Mouse (Mus musculus): ENCODE measurements around the gene Coq5. TPM values are rescaled to one million over a fixed set of nuclear protein-coding genes. Genes with fewer than 3 reads are reported as not detected.

Coq5 gene
- total RNA-seq (2023; ENCODE audit: inconsistent age), result 25.4 to 32.1 TPM (median 28.4 TPM) in 4 replicates

GRCm38 (mm10) chr5:115279226-115280049, at the start of gene Coq5:
TSS of gene Coq5 (plus strand) at chr5:115279666.

DNA sequence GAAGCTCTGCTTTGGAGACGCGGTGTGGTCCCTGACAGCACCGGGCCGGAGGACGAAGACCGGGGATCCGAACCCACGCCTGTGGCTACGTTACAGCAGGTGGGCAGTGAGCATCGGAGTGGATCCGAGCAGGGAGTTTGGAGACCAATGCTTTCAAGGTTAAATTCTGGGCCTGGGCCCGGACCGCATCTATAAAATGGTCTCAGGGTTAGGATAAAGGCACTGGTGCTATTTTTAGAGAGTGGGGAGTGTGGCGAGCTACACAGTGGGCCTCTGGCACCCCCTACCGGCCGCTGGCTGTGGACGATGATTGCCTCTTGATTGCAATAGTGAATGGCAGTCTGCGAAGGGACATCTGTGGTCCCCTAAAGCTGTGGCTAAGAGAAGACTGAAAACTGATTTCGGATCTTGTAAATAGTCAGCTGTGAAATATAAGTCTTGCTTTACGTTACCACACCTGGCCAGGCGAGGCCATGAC, 43.6 kb upstream of the Coq5 start, which contains the start of gene Pop5:
TSS of gene Pop5 (plus strand) at position 51 of the 478 bp plus-strand sequence.

DNA sequence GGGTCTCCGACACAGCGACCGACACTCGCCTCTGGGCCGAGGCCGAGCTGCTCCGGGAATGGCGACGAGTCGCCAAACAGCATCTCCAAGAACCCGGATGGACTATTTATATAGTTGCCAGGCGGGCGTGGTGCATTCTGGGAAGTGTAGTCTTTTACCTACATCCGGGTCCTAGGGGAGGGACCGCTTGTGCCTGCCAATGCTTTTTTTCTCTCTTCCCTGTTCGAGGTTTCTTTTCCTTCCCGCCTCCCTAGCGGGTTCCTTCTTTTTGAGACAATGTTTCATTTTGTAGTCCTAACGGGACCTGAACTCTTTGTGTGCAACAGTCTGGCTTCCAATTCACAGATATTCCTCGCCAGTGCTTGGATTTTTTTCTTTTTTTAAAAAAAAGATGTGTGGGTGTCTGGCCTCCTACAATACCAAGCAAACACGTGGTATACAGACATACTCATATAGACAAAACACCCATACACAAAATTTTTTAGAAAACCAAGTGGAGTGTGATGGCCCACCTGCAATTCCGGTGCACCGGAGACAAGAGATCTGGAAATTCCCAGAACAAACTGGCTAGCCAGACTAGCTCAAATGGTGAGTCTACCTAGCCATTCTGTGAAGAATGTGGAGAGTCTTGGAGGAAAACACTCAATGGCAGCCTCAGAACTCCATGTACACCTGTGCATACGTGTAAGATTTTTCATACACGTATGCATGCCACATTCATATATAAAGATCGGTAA, 6.5 kb upstream of the Coq5 start, which contains the start of gene Rnf10:
TSS of gene Rnf10 (minus strand) at position 87 of the 737 bp plus-strand sequence.

GRCm38 (mm10) chr5:115300792-115301614, 21.5 kb downstream of the Coq5 start, which contains the start of gene Dynll1:
TSS of gene Dynll1 (minus strand) at chr5:115300999.

DNA sequence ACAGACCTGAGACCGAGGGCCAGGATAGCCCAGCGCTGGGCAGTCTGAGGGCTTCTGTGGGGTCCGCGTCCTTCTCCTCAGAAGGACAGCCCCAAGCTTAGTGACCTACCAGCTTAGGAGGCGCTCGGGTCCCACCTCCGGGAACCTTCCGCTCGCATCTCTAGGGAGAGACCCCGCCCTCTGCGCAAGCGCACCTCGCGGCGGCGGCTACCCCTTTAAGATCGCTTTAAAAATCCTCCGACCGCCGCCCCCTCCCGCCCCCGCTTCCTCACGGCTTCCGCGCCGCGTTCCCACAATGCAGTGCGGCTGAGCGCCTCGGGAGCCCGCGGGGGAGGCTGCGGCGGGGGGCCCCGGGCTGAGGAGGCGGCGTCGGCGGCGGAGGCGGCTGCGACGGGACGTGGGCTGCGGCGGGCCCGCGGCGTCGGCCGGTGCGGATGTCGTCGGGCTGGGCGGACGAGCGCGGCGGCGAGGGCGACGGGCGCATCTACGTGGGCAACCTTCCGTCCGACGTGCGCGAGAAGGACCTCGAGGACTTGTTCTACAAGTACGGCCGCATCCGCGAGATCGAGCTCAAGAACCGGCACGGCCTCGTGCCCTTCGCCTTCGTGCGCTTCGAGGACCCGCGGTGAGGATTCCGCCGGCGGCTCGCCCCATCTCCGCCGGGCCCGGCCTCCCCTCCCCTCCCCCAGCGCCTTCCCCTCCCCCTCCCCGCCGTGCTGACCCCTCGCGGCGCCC, 47.6 kb downstream of the Coq5 start, which contains the start of gene Srsf9:
TSS of gene Srsf9 (plus strand) at position 303 of the 735 bp plus-strand sequence.

GRCm38 (mm10) chr5:115340577-115341313, 61.3 kb downstream of the Coq5 start, which contains the start of the genes Gatc and Triap1:
TSS of gene Gatc (minus strand) at chr5:115341178.
TSS of gene Triap1 (plus strand) at chr5:115341225.

Other genes with a start within 250 kb of the Coq5 start
- 0.96 TPM in 1 of 4 replicates, not detected in the others for gene Gm10401, start 181.4 kb upstream of the Coq5 start, total RNA-seq (2023; ENCODE audit: inconsistent age)
- gene Acads, start 160.3 kb upstream of the Coq5 start, total RNA-seq (2023; ENCODE audit: inconsistent age), result 17.1 to 21.0 TPM (median 18.9 TPM) in 4 replicates
- gene Unc119b, start 144.7 kb upstream of the Coq5 start, total RNA-seq (2023; ENCODE audit: inconsistent age), result 34.6 to 39.0 TPM (median 37.0 TPM) in 4 replicates
- 74.1 to 86.9 TPM (median 78.0 TPM) in 4 replicates for gene Mlec, start 121.5 kb upstream of the Coq5 start, total RNA-seq (2023; ENCODE audit: inconsistent age)
- 0.16 to 0.72 TPM (median 0.26 TPM) in 4 replicates for gene Cabp1, start 85.3 kb upstream of the Coq5 start, total RNA-seq (2023; ENCODE audit: inconsistent age)
- 36.0 to 50.2 TPM (median 43.6 TPM) in 4 replicates for gene Pop5, start 43.8 kb upstream of the Coq5 start, total RNA-seq (2023; ENCODE audit: inconsistent age)
- 128 to 136 TPM (median 132 TPM) in 4 replicates for gene Rnf10, start 6.8 kb upstream of the Coq5 start, total RNA-seq (2023; ENCODE audit: inconsistent age)
- gene Dynll1, start 21.3 kb downstream of the Coq5 start, total RNA-seq (2023; ENCODE audit: inconsistent age), result 267 to 317 TPM (median 282 TPM) in 4 replicates
- gene Srsf9, start 47.5 kb downstream of the Coq5 start, total RNA-seq (2023; ENCODE audit: inconsistent age), result 64.8 to 75.9 TPM (median 68.2 TPM) in 4 replicates
- gene Gatc, start 61.5 kb downstream of the Coq5 start, total RNA-seq (2023; ENCODE audit: inconsistent age), result 9.0 to 11.8 TPM (median 10.7 TPM) in 4 replicates
- gene Triap1, start 61.6 kb downstream of the Coq5 start, total RNA-seq (2023; ENCODE audit: inconsistent age), result 20.3 to 21.9 TPM (median 20.6 TPM) in 4 replicates
- 193 to 247 TPM (median 210 TPM) in 4 replicates for gene Cox6a1, start 69.3 kb downstream of the Coq5 start, total RNA-seq (2023; ENCODE audit: inconsistent age)
- gene Msi1, start 149.9 kb downstream of the Coq5 start, total RNA-seq (2023; ENCODE audit: inconsistent age), result not detected in 4 replicates
- not detected in 4 replicates for gene Pla2g1b, start 186.6 kb downstream of the Coq5 start, total RNA-seq (2023; ENCODE audit: inconsistent age)
- 10.2 to 16.0 TPM (median 14.4 TPM) in 4 replicates for gene Sirt4, start 205.1 kb downstream of the Coq5 start, total RNA-seq (2023; ENCODE audit: inconsistent age)
- 69.9 to 79.7 TPM (median 77.5 TPM) in 4 replicates for gene Pxn, start 227.0 kb downstream of the Coq5 start, total RNA-seq (2023; ENCODE audit: inconsistent age)